ENCODE assay signal across 24 mouse cellular contexts in genomic region chr13:100881944-100882343, GRCm38 (mm10). TPM values are rescaled to one million over a fixed set of nuclear protein-coding genes. Genes with fewer than 3 reads are reported as not detected.
A peak's percentile ranks its signal among the peaks of the same experiment; 100 is the strongest.
DNase-seq lines count a peak whose midpoint lies in the region; ATAC-seq and TF ChIP-seq lines count a peak whose summit lies in the region.
"Had no signal": no experiment of that assay in that cellular context is flagged by ENCODE, and none has a peak within 500 bp of the region (broad histone marks: within the 10 kb centered on the region; RNA-seq: fewer than 3 reads in every experiment).

No protein-coding gene starts in this region.

- H3K4me3 ChIP-seq in heart, embryonic 12.5 days: no peak overlapping the region
- no peak overlapping the region for H3K4me3 ChIP-seq in layer of hippocampus, adult 2 months
- H3K4me3 ChIP-seq: forebrain, embryonic 10.5 days; forebrain, embryonic 13.5 days; heart, embryonic 13.5 days had no signal

- no peaks in the 10 kb centered on the region for H3K9me3 ChIP-seq in heart, embryonic 12.5 days (replicated peaks)
- H3K9me3 ChIP-seq: forebrain, embryonic 10.5 days; forebrain, embryonic 13.5 days; heart, embryonic 13.5 days had no signal

- H3K9ac ChIP-seq in heart, embryonic 12.5 days: no peak overlapping the region
- H3K9ac ChIP-seq: forebrain, embryonic 13.5 days; heart, embryonic 13.5 days; hindbrain, embryonic 14.5 days had no signal

- H3K27me3 ChIP-seq in heart, embryonic 12.5 days (replicated peaks): no peaks in the 10 kb centered on the region
- H3K27me3 ChIP-seq: forebrain, embryonic 13.5 days; heart, embryonic 13.5 days had no signal

- H3K4me2 ChIP-seq in heart, embryonic 12.5 days: no peak overlapping the region
- H3K4me2 ChIP-seq: forebrain, embryonic 13.5 days; heart, embryonic 13.5 days; hindbrain, embryonic 14.5 days had no signal

- H3K36me3 ChIP-seq in heart, embryonic 12.5 days: no peaks in the 10 kb centered on the region
- H3K36me3 ChIP-seq: forebrain, embryonic 10.5 days; heart, embryonic 13.5 days had no signal

- 81% methylated on average over 2 of the region's 2 CpGs for WGBS in heart, embryonic 12.5 days

- DNase-seq in heart, adult 11 months: peak; percentile 8
- DNase-seq in left cerebral cortex, adult 8-10 months (ENCODE audit: low spot score in 2 of 2): no peak
- no peak for DNase-seq in layer of hippocampus, adult 2 months (ENCODE audit: low spot score in 2 of 2)
- no peak for DNase-seq in cerebellum, adult 11 months
- DNase-seq: adrenal gland, adult 8-10 months; adrenal gland, postnatal 25 days; cerebellum, adult 18-20 months; cerebellum, adult 9-10 months; cerebellum, postnatal 36 days; gastrocnemius, postnatal 10 days; gastrocnemius, postnatal 36 days; heart, adult 18-20 months; heart, postnatal 14 days; heart, postnatal 4 days had no signal

- no peak for ATAC-seq in heart, embryonic 12.5 days (ENCODE audit: insufficient number of reproducible peaks, low FRiP score)
- ATAC-seq in granulocyte monocyte progenitor cell, adult 5-6 weeks (replicated peaks; ENCODE audit: poor library complexity, severe bottlenecking): peak; percentile 93
- 0 out of 2 replicates have a peak, but pooled peaks have one; percentile 23 for ATAC-seq in neutrophil, adult 5-6 weeks (ENCODE audit: extremely low read depth, insufficient number of reproducible peaks, low FRiP score, poor library complexity, severe bottlenecking)
- ATAC-seq: activated CD4-positive, CD25-positive, alpha-beta regulatory T cell, adult 4 months; CD4-positive, CD25-positive, alpha-beta regulatory T cell, adult 4 months; forebrain, embryonic 13.5 days; forebrain, embryonic 16.5 days had no signal

- no peaks in the 10 kb centered on the region for H3K4me1 ChIP-seq in heart, embryonic 12.5 days (replicated peaks)
- H3K4me1 ChIP-seq: forebrain, embryonic 10.5 days; forebrain, embryonic 13.5 days; heart, embryonic 13.5 days had no signal

- no peak for TF ChIP-seq CTCF in layer of hippocampus, adult 2 months (conservative IDR thresholded peaks at IDR 0.05)

- H3K27ac ChIP-seq in heart, embryonic 12.5 days (ENCODE audit: poor library complexity, severe bottlenecking): no peak overlapping the region
- H3K27ac ChIP-seq in layer of hippocampus, adult 2 months: no peak overlapping the region
- H3K27ac ChIP-seq: forebrain, embryonic 10.5 days; forebrain, embryonic 13.5 days; heart, embryonic 13.5 days; hindbrain, embryonic 14.5 days had no signal

RNA-seq across cellular contexts. Expression of gene Slc30a5, which starts 48.7 kb away (rescaled TPM):
- 43.1 and 44.8 TPM in 2 replicates for polyA plus RNA-seq in heart, embryonic 12.5 days (2016; fragmentation: Nextera tagmentation; extraction: Ambion mirVana)
- total RNA-seq in granulocyte monocyte progenitor cell, adult 5-6 weeks (2014; fragmentation: Nextera tagmentation): 97.0 and 97.9 TPM in 2 replicates
- total RNA-seq in granulocyte monocyte progenitor cell, adult 5-6 weeks (2017): 96.8 and 111 TPM in 2 replicates
- 96.0 and 107 TPM in 2 replicates for total RNA-seq in neutrophil, adult 5-6 weeks (2017)
- total RNA-seq in left cerebral cortex, adult 8-10 months (2022): 10 to 100 TPM; 38.9 to 45.2 (median 41.4) TPM
- total RNA-seq in layer of hippocampus, adult 2 months (2021): 10 to 100 TPM; 34.8 to 37.4 TPM
